Mouse (Mus musculus): ENCODE data around the gene Snd1. TPM values are rescaled to one million over a fixed set of nuclear protein-coding genes. Genes with fewer than 3 reads are reported as not detected.

Gene Snd1
- polyA plus RNA-seq, 1 experiment from 2014 or later, result 70.5 TPM

- ATAC-seq (replicated peaks; ENCODE audit: insufficient number of reproducible peaks, insufficient read depth, low FRiP score, low read depth), result no peak
- peaks cover 3% of the 10 kb centered on the region for H3K4me1 ChIP-seq (replicated peaks)
- no peak overlapping the region for H3K9ac ChIP-seq
- H3K4me3 ChIP-seq, result no peak overlapping the region
- no peaks in the 10 kb centered on the region for H3K27me3 ChIP-seq
- 86% methylated on average over 7 of the region's 7 CpGs for WGBS
- no peak overlapping the region for H3K4me2 ChIP-seq
- H3K36me3 ChIP-seq, result no peaks in the 10 kb centered on the region
- no peak overlapping the region for H3K27ac ChIP-seq
- no peaks in the 10 kb centered on the region for H3K9me3 ChIP-seq (replicated peaks)
Measured at GRCm38 (mm10) chr6:28736665-28737064, 261.7 kb downstream of the Snd1 start.

GRCm38 (mm10) chr6:28737601-28738000 is 262.7 kb downstream of the Snd1 start:
- Histone ChIP-seq H3K36me3 (no peaks in the 10 kb centered on the region), H3K4me3 (no peak overlapping the region), H3K9ac (no peak overlapping the region), H3K4me2 (no peak overlapping the region), H3K9me3 (replicated peaks) (no peaks in the 10 kb centered on the region), H3K27ac (no peak overlapping the region), H3K4me1 (replicated peaks) (no peaks in the 10 kb centered on the region), H3K27me3 (no peaks in the 10 kb centered on the region)
- ATAC-seq (replicated peaks; ENCODE audit: insufficient number of reproducible peaks, insufficient read depth, low FRiP score, low read depth), result no peak
- WGBS, result 52% methylated on average over 1 of the region's 1 CpGs

GRCm38 (mm10) chr6:28743586-28743985 is 268.6 kb downstream of the Snd1 start:
- no peak overlapping the region for H3K4me3 ChIP-seq
- peak overlapping the region; percentile 43; the same call in 1 of the 2 replicates for H3K27ac ChIP-seq
- H3K4me2 ChIP-seq, result no peak overlapping the region
- peaks cover 9% of the 10 kb centered on the region for H3K4me1 ChIP-seq (replicated peaks)
- no peaks in the 10 kb centered on the region for H3K36me3 ChIP-seq
- no peak for ATAC-seq (replicated peaks; ENCODE audit: insufficient number of reproducible peaks, insufficient read depth, low FRiP score, low read depth)
- no peaks in the 10 kb centered on the region for H3K9me3 ChIP-seq (replicated peaks)
- no peaks in the 10 kb centered on the region for H3K27me3 ChIP-seq
- 8% methylated on average over 1 of the region's 1 CpGs for WGBS
- no peak overlapping the region for H3K9ac ChIP-seq

- ATAC-seq (replicated peaks; ENCODE audit: insufficient number of reproducible peaks, insufficient read depth, low FRiP score, low read depth), result no peak
- 89% methylated on average over 7 of the region's 7 CpGs for WGBS
- H3K36me3 ChIP-seq, result no peaks in the 10 kb centered on the region
- H3K4me1 ChIP-seq (replicated peaks), result peaks cover 9% of the 10 kb centered on the region
- no peak overlapping the region for H3K4me3 ChIP-seq
- no peak overlapping the region for H3K4me2 ChIP-seq
- no peaks in the 10 kb centered on the region for H3K27me3 ChIP-seq
- H3K9ac ChIP-seq, result no peak overlapping the region
- no peak overlapping the region for H3K27ac ChIP-seq
- no peaks in the 10 kb centered on the region for H3K9me3 ChIP-seq (replicated peaks)
Measured at GRCm38 (mm10) chr6:28745864-28746263, 270.9 kb downstream of the Snd1 start.

- Histone ChIP-seq H3K4me2 (no peak overlapping the region), H3K27me3 (no peaks in the 10 kb centered on the region), H3K27ac (no peak overlapping the region), H3K4me3 (no peak overlapping the region), H3K9me3 (replicated peaks) (no peaks in the 10 kb centered on the region), H3K36me3 (no peaks in the 10 kb centered on the region), H3K9ac (no peak overlapping the region), H3K4me1 (replicated peaks) (peaks cover 9% of the 10 kb centered on the region)
- 92% methylated on average over 5 of the region's 5 CpGs for WGBS
- ATAC-seq (replicated peaks; ENCODE audit: insufficient number of reproducible peaks, insufficient read depth, low FRiP score, low read depth), result no peak
Measured at GRCm38 (mm10) chr6:28747025-28747424, 272.1 kb downstream of the Snd1 start.

- H3K4me2 ChIP-seq, result no peak overlapping the region
- no peaks in the 10 kb centered on the region for H3K9me3 ChIP-seq (replicated peaks)
- no peak overlapping the region for H3K4me3 ChIP-seq
- 63% methylated on average over 14 of the region's 14 CpGs for WGBS
- no peak overlapping the region for H3K9ac ChIP-seq
- no peaks in the 10 kb centered on the region for H3K36me3 ChIP-seq
- no peak for ATAC-seq (replicated peaks; ENCODE audit: insufficient number of reproducible peaks, insufficient read depth, low FRiP score, low read depth)
- H3K4me1 ChIP-seq (replicated peaks), result peaks cover 5% of the 10 kb centered on the region
- no peak overlapping the region for H3K27ac ChIP-seq
- H3K27me3 ChIP-seq, result no peaks in the 10 kb centered on the region
Measured at GRCm38 (mm10) chr6:28747931-28748670, 273.2 kb downstream of the Snd1 start.

GRCm38 (mm10) chr6:28749224-28749623 is 274.3 kb downstream of the Snd1 start:
- H3K4me3 ChIP-seq, result no peak overlapping the region
- no peaks in the 10 kb centered on the region for H3K9me3 ChIP-seq (replicated peaks)
- H3K27ac ChIP-seq, result no peak overlapping the region
- no peak for ATAC-seq (replicated peaks; ENCODE audit: insufficient number of reproducible peaks, insufficient read depth, low FRiP score, low read depth)
- H3K36me3 ChIP-seq, result no peaks in the 10 kb centered on the region
- WGBS, result 81% methylated on average over 3 of the region's 3 CpGs
- no peak overlapping the region for H3K4me2 ChIP-seq
- no peak overlapping the region for H3K9ac ChIP-seq
- H3K4me1 ChIP-seq (replicated peaks), result no peaks in the 10 kb centered on the region
- H3K27me3 ChIP-seq, result no peaks in the 10 kb centered on the region

GRCm38 (mm10) chr6:28751186-28751585 is 276.2 kb downstream of the Snd1 start:
- H3K27me3 ChIP-seq, result no peaks in the 10 kb centered on the region
- peaks cover 1% of the 10 kb centered on the region for H3K4me1 ChIP-seq (replicated peaks)
- no peak overlapping the region for H3K9ac ChIP-seq
- 52% methylated on average over 3 of the region's 3 CpGs for WGBS
- H3K4me3 ChIP-seq, result no peak overlapping the region
- H3K4me2 ChIP-seq, result no peak overlapping the region
- ATAC-seq (replicated peaks; ENCODE audit: insufficient number of reproducible peaks, insufficient read depth, low FRiP score, low read depth), result no peak
- H3K9me3 ChIP-seq (replicated peaks), result no peaks in the 10 kb centered on the region
- H3K27ac ChIP-seq, result no peak overlapping the region
- no peaks in the 10 kb centered on the region for H3K36me3 ChIP-seq

GRCm38 (mm10) chr6:28753217-28753616 is 278.3 kb downstream of the Snd1 start:
- no peak overlapping the region for H3K27ac ChIP-seq
- H3K27me3 ChIP-seq, result no peaks in the 10 kb centered on the region
- no peak overlapping the region for H3K4me3 ChIP-seq
- H3K9ac ChIP-seq, result no peak overlapping the region
- WGBS, result 94% methylated on average over 5 of the region's 5 CpGs
- no peak for ATAC-seq (replicated peaks; ENCODE audit: insufficient number of reproducible peaks, insufficient read depth, low FRiP score, low read depth)
- H3K4me2 ChIP-seq, result no peak overlapping the region
- peaks cover 8% of the 10 kb centered on the region for H3K4me1 ChIP-seq (replicated peaks)
- no peaks in the 10 kb centered on the region for H3K36me3 ChIP-seq
- H3K9me3 ChIP-seq (replicated peaks), result no peaks in the 10 kb centered on the region

- Histone ChIP-seq H3K4me1 (replicated peaks) (peaks cover 8% of the 10 kb centered on the region), H3K9me3 (replicated peaks) (no peaks in the 10 kb centered on the region), H3K36me3 (no peaks in the 10 kb centered on the region), H3K27me3 (no peaks in the 10 kb centered on the region), H3K9ac (no peak overlapping the region), H3K4me2 (no peak overlapping the region), H3K27ac (no peak overlapping the region), H3K4me3 (no peak overlapping the region)
- no peak for ATAC-seq (replicated peaks; ENCODE audit: insufficient number of reproducible peaks, insufficient read depth, low FRiP score, low read depth)
- 93% methylated on average over 5 of the region's 5 CpGs for WGBS
Measured at GRCm38 (mm10) chr6:28753681-28754080, 278.7 kb downstream of the Snd1 start.

- Histone ChIP-seq H3K27me3 (no peaks in the 10 kb centered on the region), H3K27ac (no peak overlapping the region), H3K4me3 (no peak overlapping the region), H3K4me1 (replicated peaks) (peaks cover 8% of the 10 kb centered on the region), H3K36me3 (no peaks in the 10 kb centered on the region), H3K9ac (no peak overlapping the region), H3K9me3 (replicated peaks) (no peaks in the 10 kb centered on the region), H3K4me2 (no peak overlapping the region)
- 87% methylated on average over 6 of the region's 6 CpGs for WGBS
- ATAC-seq (replicated peaks; ENCODE audit: insufficient number of reproducible peaks, insufficient read depth, low FRiP score, low read depth), result no peak
Measured at GRCm38 (mm10) chr6:28754127-28754898, 279.4 kb downstream of the Snd1 start.
